Mouse (Mus musculus): ENCODE results near the gene Alg14.

DNA sequence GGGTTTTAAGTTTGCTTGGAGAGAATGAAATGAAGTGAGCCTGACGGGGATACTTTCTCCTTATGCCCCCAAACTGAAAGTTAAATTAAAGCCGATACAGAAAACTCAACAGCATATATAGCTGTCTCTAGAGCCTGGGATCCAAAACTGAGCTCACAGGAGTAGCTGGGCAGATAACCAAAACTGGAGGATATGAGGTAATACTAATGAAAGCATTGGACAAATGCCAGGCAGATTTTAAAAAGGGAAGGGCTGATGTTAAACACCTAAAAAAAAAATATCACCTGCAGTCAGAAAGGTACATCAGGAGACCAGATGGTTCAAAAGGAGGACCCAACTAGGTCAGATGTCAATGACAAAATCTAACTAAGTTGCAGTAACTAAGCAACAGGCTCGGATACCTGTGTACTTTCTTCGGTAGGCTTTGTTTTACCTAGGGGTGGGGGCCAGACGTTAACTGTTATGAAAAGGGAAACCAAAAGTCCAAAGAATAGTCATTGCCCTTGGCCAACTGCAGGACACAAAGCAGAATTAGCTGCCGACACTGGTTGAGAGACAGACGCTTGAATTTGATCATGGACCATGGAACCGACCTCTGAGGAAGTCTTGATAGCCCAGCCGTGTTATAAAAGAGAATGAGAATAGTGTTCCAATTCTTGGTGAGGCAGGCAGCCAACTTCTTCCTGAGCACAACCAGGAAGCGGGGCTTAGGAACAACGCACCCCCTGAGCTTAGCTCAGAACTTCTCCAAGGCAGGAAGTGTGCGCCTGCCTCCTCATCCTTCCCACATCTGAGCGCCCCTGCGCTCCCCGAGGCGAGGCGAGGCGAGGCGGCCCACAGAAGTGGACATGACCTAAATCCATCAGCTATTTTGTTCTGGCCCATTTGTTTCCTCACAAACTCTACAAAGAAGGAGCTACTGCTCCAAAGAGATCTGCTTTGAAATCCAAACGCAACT is 32.8 kb upstream of the Alg14 start:
- TF ChIP-seq CTCF (IDR thresholded peaks at IDR 0.05; ENCODE audit: low read depth) (no peak), EP300 (optimal IDR thresholded peaks at IDR 0.05) (no peak)

All from stomach, postnatal 0 days (tissue).